Mouse (Mus musculus) hindbrain, embryonic 11.5 days (tissue): ENCODE measurements around the gene Gm20388. TPM values are rescaled to one million over a fixed set of nuclear protein-coding genes. Genes with fewer than 3 reads are reported as not detected.

Experiments used
- ATAC-seq: fragments of 200-750 bp; cut with Nextera tagmentation; 2 replicates; pipeline ENCODE4 v1.8.0; 2017; ENCODE audit warnings: mild to moderate bottlenecking, moderate TSS enrichment, moderate library complexity; ENCODE audit not compliant: low FRiP score
- DNase-seq: peaks from one replicate; pipeline ENCODE4 v3.0.0-alpha.2; 2015; ENCODE audit warnings: low spot score
- H3K27ac ChIP-seq: fragments of 300-500 bp; sonication (generic); 2 replicates; pipeline ENCODE4 v1.5.1; 2014; ENCODE audit warnings: mild to moderate bottlenecking, low read depth, low read length
- H3K27me3 ChIP-seq: fragments of 300-500 bp; sonication (generic); 2 replicates; pipeline ENCODE4 v1.6.1; 2014; ENCODE audit warnings: mild to moderate bottlenecking, low read length, moderate library complexity, mixed read lengths; ENCODE audit not compliant: control insufficient read depth, insufficient read depth
- H3K36me3 ChIP-seq: fragments of 300-500 bp; sonication (generic); 2 replicates; pipeline ENCODE4 v1.6.1; 2014; ENCODE audit warnings: mild to moderate bottlenecking, low read length, moderate library complexity, mixed read lengths; ENCODE audit not compliant: control insufficient read depth, insufficient read depth
- H3K4me1 ChIP-seq: fragments of 300-500 bp; sonication (generic); replicated peaks from 2 replicates; pipeline ENCODE4 v1.6.1; 2014; ENCODE audit warnings: low read length, mixed read lengths; ENCODE audit not compliant: control insufficient read depth, insufficient read depth
- H3K4me2 ChIP-seq: fragments of 300-500 bp; sonication (generic); replicated peaks from 2 replicates; pipeline ENCODE4 v1.6.1; 2014; ENCODE audit warnings: mild to moderate bottlenecking, low read depth, low read length
- H3K4me3 ChIP-seq: fragments of 300-500 bp; sonication (generic); 2 replicates; pipeline ENCODE4 v1.5.1; 2014; ENCODE audit warnings: low read depth, low read length
- H3K9ac ChIP-seq: fragments of 300-500 bp; sonication (generic); 2 replicates; pipeline ENCODE4 v1.6.1; 2014; ENCODE audit warnings: low read depth, low read length
- H3K9me3 ChIP-seq: fragments of 300-500 bp; sonication (generic); 2 replicates; pipeline ENCODE4 v1.6.1; 2016; ENCODE audit warnings: low read length; ENCODE audit not compliant: control insufficient read depth
- WGBS: fragments of 180-500 bp; shearing (Covaris S2); extraction: QIAGEN DNeasy Blood & Tissue Kit; methylation state at CpG from one replicate; pipeline ENCODE4 v1.1.7; 2014; 5-methylcytosine and 5-hydroxymethylcytosine counted together
- polyA plus RNA-seq: library from polyadenylated mRNA; unstranded; fragments of >200 nt; fragmentation: Nextera tagmentation; extraction: Ambion mirVana; gene quantifications from 2 replicates; pipeline ENCODE4 v1.2.1, GENCODE M21; 2014

Gene Gm20388
- polyA plus RNA-seq, 1 experiment from 2014 or later: 11.8 TPM

DNA sequence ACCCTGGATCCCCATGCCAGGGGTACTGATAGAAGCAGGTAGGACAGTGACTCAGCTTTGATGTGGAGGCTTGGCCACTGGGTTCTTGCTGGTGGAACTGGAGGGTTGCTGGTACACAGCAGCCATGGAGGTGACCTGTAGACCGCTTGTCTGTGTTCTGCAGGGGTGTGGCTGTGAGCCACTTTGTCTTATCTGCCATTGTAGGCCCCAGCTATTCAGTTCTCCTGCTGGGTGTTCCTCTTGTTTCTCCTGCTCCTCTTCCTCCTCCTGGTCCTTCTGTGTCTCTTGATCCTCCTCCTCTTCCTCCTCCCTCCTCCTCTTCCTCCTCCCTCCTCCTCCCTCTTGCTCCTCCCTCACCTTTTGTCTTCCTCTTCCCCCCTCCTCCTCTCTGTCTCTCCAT is 614.5 kb downstream of the Gm20388 start:
- Histone ChIP-seq H3K9ac (no peak overlapping the region), H3K27ac (no peak overlapping the region), H3K4me3 (no peak overlapping the region), H3K36me3 (no peaks in the 10 kb centered on the region), H3K4me1 (peaks cover 49% of the 10 kb centered on the region), H3K4me2 (no peak overlapping the region), H3K9me3 (no peaks in the 10 kb centered on the region), H3K27me3 (no peaks in the 10 kb centered on the region)
- 71% methylated on average over 1 of the region's 1 CpGs for WGBS
- DNase-seq: no peak
- no peak for ATAC-seq

DNA sequence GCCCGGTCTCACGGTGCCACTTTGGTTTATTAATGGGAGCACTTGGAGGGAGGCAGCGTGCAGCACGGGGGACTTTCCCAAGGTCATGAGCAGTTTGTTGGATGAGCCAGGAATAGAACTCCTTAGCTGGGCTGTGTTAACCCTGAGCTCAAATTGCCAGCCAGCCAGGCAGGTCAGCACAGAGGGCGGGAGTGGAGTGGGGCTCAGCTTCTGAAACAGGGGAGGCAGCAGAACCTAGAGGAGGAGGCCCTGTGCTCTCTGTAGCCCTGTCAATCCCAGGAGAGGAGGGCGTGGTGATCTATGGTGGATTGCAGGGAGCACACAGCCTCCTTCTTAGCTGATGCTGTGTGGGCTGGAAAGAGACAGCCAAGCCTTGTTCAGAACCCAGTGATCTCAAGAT is 615.2 kb downstream of the Gm20388 start:
- Histone ChIP-seq H3K4me2 (no peak overlapping the region), H3K9ac (no peak overlapping the region), H3K36me3 (no peaks in the 10 kb centered on the region), H3K4me3 (no peak overlapping the region), H3K9me3 (no peaks in the 10 kb centered on the region), H3K27ac (0 out of 2 replicates have a peak overlapping the region, but pooled peaks have one; percentile 7), H3K27me3 (no peaks in the 10 kb centered on the region), H3K4me1 (peaks cover 42% of the 10 kb centered on the region)
- WGBS: 50% methylated on average over 6 of the region's 6 CpGs
- ATAC-seq: no peak; the same call in 1 of the 2 replicates
- no peak for DNase-seq

DNA sequence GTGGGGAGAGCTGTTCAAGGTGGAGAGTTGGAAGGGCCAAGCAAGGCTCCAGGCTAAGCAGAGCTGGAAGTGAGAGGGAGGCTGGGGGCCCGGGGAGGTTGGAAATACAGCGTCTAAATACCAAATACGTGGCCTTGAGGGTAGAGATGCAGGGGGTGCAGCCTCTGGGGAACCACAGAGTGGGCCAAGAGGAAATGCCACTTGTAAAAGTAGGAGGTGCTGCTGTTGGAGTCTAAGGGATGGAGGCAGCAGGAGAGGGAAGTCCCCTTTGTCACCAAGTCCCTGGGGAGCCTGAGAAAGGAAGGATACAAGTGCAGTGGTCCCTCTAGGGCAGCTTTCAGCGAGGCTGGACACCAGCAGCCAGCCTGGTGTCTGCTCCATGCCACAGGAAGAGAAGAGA is 615.9 kb downstream of the Gm20388 start:
- Histone ChIP-seq H3K9ac (0 out of 2 replicates have a peak overlapping the region, but pooled peaks have one; percentile 23), H3K27ac (peak overlapping the region; percentile 4; the same call in 1 of the 2 replicates)
- 31% methylated on average over 4 of the region's 4 CpGs for WGBS

DNA sequence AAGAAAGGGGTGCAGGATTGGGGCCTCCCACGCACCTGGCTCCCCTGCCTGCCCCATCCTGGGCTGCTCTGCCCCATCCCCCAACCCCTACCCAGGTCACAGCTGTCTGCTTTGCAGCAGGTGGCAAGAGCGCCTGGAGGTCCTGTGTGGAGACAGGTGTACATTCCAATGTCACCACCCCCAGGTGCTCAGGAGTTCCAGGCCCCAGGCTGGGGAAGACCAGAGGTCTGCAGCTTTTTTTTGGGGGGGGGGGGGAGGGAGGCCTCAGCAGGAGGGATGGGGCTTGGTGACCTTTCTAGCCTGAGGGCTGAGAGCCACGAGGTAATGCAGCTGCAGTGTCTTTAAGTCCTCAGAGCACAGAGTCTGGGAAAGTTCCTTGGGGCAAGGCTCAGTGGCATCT is 617.7 kb downstream of the Gm20388 start:
- ATAC-seq: no peak
- Histone ChIP-seq H3K4me1 (peaks cover 51% of the 10 kb centered on the region), H3K27me3 (no peaks in the 10 kb centered on the region), H3K9me3 (no peaks in the 10 kb centered on the region), H3K27ac (0 out of 2 replicates have a peak overlapping the region, but pooled peaks have one; percentile 5), H3K4me3 (no peak overlapping the region), H3K4me2 (no peak overlapping the region), H3K36me3 (no peaks in the 10 kb centered on the region), H3K9ac (no peak overlapping the region)
- no peak for DNase-seq
- 26% methylated on average over 3 of the region's 3 CpGs for WGBS

More for the DNA sequence above, 615.9 kb downstream of the Gm20388 start:
- Histone ChIP-seq H3K36me3 (no peaks in the 10 kb centered on the region), H3K4me1 (peaks cover 40% of the 10 kb centered on the region), H3K9me3 (no peaks in the 10 kb centered on the region), H3K4me2 (no peak overlapping the region), H3K4me3 (no peak overlapping the region), H3K27me3 (no peaks in the 10 kb centered on the region)
- DNase-seq (no peak), ATAC-seq (no peak)

DNA sequence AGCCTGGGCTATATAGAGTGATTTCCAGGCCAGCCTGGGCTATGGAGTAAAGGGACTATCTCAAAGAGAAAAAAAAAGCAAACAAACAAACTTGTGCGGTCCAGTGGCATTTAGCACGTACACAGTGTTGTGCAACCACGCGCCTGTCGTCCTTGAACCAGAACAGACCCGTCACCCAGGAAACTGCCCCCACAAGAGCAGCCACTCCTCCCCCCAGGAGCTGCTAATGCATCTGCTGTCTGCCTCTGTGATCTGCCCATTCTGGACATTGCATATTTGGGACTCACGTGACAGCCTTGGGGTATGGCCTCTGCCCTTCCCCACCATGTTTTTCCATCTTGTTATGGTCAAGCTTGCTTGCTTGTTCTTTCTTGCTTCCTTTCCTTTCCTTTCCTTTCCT is 618.6 kb downstream of the Gm20388 start:
- no peak for DNase-seq
- Histone ChIP-seq H3K27me3 (no peaks in the 10 kb centered on the region), H3K9ac (no peak overlapping the region), H3K4me2 (no peak overlapping the region), H3K9me3 (no peaks in the 10 kb centered on the region), H3K4me3 (no peak overlapping the region), H3K27ac (no peak overlapping the region), H3K36me3 (no peaks in the 10 kb centered on the region), H3K4me1 (peaks cover 60% of the 10 kb centered on the region)
- ATAC-seq: no peak
- 31% methylated on average over 7 of the region's 7 CpGs for WGBS

DNA sequence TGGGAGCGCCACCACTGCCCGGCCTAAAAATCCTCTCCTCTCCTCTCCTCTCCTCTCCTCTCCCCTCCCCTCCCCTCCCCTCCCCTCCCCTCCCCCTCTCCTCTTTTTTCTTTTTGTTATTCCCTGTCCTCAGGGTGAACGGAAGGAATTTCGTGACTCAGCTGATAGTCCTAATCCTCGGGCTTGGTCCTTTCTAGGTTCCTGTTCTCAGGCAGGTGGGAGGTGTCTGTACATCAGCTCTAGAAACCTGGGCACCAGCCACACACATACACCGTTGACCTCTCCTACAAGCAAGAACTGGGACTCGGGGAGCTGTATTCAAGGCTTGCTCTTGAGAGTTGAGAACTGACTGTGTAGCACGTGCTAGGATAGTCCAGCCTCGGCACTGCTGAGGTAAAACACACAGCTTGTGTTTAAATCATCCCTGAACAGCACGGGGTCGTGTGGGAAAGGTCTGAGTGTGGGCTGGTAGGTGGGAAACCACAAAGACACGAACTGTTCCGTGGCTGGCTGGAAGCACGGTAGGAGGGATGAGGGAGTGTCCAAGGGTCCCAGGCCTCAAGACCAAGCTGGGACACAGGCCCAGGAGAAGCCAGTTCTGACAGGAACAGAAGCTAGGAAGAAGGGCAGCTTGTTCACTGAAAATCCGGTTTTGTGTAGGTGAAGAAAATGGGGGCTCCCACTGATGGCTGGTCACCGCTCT is 620.5 kb downstream of the Gm20388 start:
- Histone ChIP-seq H3K27ac (peak overlapping the region; percentile 99), H3K9ac (no peak overlapping the region), H3K27me3 (peaks cover 3% of the 10 kb centered on the region; the same call in 1 of the 2 replicates), H3K4me2 (no peak overlapping the region), H3K4me1 (peaks cover 68% of the 10 kb centered on the region), H3K4me3 (no peak overlapping the region), H3K36me3 (no peaks in the 10 kb centered on the region), H3K9me3 (no peaks in the 10 kb centered on the region)
- 55% methylated on average over 16 of the region's 16 CpGs for WGBS
- ATAC-seq (no peak), DNase-seq (no peak)

DNA sequence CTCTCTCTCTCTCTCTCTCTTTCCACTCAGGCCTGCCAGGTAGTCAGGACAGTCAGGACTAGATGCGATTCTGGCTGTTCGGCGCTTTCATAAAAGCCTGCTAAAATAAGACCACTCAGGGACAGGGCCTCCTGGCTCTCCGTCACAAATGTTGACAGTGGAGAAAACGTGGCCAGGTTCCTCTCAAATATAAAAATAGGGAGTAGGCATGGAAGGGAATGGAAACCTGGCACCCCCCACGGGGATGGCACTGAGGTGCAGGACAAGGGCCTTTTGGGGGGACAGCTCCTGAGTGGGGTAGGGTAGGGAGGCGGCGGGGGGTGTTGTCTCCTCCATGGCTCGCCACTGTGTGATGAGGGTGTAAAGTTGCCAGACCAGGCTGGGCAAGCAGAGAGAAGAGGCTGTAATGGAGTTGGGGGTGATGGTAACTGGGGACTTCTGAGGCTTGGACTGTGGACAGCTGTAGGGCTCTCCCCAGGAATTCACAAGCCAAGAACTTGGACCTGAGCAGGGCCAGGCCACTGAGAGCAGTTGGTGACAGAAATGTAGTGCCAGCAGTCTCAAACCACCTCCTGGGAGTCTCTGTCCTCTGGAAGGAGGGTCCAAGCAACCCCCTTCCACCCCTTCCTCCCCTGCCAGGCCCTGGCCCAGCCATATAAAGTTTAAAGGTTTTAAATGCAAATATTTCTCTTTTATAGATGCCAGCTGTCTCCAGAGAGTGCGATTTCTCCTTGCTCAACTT is 621.3 kb downstream of the Gm20388 start:
- Histone ChIP-seq H3K4me3 (no peak overlapping the region), H3K27me3 (peaks cover 5% of the 10 kb centered on the region; the same call in 1 of the 2 replicates), H3K4me1 (peaks cover 66% of the 10 kb centered on the region), H3K36me3 (no peaks in the 10 kb centered on the region), H3K27ac (peak overlapping the region; percentile 99), H3K9ac (0 out of 2 replicates have a peak overlapping the region, but pooled peaks have one; percentile 19), H3K4me2 (peak overlapping the region; percentile 44), H3K9me3 (no peaks in the 10 kb centered on the region)
- no peak for DNase-seq
- WGBS: 43% methylated on average over 10 of the region's 10 CpGs
- ATAC-seq: peak; percentile 1; the same call in 1 of the 2 replicates

DNA sequence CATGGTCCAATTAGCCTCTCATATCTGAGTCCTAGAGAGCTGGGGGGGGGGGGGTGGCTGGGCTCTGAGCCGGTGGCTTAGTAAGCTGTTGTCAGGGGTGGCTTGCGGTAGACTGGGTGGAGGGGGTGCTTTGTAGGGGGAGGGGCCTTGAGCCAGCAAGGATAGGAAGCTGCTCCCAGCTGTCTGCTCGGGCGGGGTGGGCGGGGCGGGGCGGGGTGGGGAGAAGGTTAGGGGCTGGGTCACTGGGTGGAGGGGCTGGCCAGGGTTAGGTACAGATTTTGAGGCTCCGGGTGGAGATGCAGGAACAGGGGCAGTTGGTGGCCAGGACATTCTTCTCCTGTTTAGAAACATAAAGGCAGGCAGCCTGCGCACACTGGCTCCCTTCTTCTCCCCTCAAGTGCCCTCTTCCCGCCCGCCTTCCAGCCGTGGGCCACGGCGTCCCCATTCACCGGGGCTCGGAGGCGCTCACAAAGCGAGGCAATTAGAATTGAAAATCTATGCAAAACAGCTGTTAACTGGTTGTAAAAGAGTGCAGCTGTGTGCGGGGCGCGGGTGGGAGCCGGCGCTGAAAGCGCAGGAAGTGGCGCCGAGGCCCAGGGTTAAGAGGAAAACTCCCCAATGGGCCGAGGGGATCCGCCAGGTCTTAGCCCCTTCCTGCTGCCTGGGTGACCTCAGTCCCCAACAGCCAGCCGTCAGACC is 622.0 kb downstream of the Gm20388 start:
- H3K27me3 ChIP-seq: peaks cover 7% of the 10 kb centered on the region
- H3K9me3 ChIP-seq: no peaks in the 10 kb centered on the region
- no peak overlapping the region for H3K4me3 ChIP-seq
- ATAC-seq (peak; percentile 63), DNase-seq (peak; percentile 75)
- H3K36me3 ChIP-seq: no peaks in the 10 kb centered on the region
- peaks cover 69% of the 10 kb centered on the region for H3K4me1 ChIP-seq
- WGBS: under 1% methylated on average over 28 of the region's 29 CpGs
- peak overlapping the region; percentile 99 for H3K27ac ChIP-seq
- H3K9ac ChIP-seq: peak overlapping the region; percentile 54
- H3K4me2 ChIP-seq: peak overlapping the region; percentile 44
